Mouse (Mus musculus) embryo, embryonic 11.5 days (tissue): ENCODE results near the gene Dlg1.

ENCODE experiments used
- DNase-seq: peaks from one replicate; pipeline ENCODE4 v3.0.0-alpha.2; 2012; ENCODE audit warnings: low read depth, low spot score

Dlg1 gene

DNA sequence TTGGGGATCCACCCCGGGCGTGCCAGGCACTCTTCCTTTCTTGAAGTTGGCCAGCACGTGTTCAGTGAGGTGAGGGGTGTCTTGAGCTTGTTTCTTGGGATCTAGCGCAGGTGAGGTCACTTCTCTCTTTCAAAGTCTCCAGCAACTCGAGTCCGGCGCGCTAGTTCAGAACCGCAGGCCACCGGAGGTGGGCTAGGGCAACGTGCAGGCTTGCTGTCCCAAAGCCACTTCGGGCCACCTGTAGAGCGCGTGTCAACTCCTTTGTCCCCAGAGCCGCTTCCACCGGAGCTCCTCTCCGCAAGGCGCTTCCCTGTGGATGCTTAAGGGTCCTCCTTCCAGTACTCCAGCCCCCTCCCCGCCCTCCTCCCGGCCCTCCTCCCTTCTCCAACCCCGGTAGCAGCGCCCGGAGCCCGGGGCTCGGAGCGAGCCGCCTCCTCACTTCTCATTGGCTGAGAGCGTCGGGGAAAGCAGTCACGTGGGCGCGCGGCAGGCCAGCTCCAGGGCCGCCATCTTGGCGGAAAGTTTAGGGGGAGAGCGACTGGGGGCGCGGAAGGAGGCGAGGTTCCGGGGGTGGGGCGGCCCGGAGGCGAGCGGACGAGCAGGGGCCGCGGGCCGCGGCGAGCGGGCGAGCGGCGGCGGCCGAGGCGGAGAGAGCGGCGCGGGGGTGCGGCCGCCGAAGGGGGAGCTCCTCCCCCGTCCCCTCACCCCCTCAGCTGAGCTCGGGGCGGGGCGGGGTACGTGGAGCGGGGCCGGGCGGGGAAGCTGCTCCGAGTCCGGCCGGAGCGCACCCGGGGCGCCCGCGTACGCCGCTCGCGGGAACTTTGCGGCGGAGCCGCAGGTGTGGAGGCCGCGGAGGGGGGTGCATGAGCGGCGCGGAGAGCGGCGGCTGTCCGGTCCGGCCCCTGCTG lies at the start of gene Dlg1:
Gene Dlg1 (plus strand): TSS at position 65 of the 908 bp plus-strand sequence.
- peak; percentile 90 for DNase-seq

DNA sequence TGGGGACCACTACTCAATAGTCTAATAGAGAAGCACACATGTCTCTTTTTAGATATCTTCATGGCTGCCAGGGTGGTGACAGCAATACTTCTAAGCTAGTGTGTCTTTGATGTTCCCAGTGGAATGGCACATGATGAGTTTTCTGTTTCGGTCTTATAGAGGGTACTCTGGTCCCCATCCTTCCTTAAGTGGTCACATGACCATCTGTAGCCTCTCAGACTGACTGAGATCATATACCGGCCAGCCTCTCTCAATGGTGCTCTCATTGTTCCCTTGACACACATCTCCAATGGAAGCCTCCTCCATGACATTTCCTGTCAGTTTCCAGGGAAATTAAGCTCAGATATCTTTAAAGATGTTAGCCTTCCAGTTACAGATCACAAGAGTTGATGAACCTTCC lies 46.9 kb upstream of the Dlg1 start:
- DNase-seq, result no peak

DNA sequence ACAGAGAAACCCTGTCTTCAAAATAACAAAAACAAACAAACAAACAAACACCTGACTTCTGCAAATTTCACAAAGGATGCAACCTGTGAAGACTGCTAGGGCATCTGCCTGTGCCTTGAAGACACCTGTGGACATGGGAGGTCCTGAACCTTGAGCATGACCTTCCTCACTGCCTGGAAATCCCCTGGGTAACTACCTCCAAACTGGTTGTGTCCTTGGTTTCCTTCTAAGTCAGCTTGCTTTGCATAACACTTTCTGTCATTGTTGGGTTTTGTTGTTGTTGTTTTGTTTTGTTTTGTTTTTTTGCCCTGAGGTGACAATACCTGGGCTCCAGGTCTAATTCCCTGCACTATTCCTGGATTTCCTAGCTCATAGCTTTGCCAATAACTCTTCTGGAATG lies 46.1 kb upstream of the Dlg1 start:
- no peak for DNase-seq

GRCm38 (mm10) chr16:31617823-31618371 lies 45.3 kb upstream of the Dlg1 start:
- peak; percentile 51 for DNase-seq

DNA sequence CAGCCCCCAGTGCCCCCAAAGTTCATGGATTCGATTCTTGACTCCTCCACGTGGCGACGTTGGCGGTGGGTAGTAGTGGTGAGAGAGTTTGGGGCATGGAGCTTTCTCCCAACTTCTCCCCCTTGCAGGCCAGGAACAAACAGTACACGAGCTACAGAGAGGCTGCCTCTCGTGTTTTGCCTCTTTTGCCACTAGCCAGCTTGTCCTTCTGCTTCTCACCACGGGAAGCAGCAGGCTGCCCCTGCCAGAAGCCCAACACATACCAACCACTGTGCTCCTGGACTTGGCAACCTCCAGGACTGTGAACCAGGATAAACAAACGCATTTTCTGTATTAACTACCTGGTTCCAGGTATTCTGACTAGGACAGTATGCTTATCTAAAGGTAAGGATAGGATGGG lies 44.6 kb upstream of the Dlg1 start:
- DNase-seq, result no peak

GRCm38 (mm10) chr16:31619675-31620335 lies 43.4 kb upstream of the Dlg1 start:
- no peak for DNase-seq

DNA sequence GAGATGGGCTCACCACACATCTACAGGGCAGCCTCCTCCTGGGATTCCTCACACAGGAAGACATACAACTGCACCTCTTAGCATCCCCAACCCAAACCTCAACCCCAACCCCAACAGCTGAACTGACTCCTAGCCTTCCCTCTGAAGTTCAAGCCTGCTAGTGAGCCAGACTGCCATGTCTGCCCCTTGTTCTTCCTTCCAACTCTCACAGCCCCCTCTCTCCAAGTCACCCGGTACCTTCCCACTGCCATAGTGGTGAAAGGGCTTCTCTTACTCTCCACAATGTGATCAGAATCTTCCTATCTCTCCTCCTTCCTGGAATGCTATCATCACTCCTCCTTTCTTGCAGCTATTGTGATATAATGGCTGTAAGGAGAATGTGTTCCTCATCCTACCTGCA lies 40.9 kb upstream of the Dlg1 start:
- DNase-seq, result no peak

DNA sequence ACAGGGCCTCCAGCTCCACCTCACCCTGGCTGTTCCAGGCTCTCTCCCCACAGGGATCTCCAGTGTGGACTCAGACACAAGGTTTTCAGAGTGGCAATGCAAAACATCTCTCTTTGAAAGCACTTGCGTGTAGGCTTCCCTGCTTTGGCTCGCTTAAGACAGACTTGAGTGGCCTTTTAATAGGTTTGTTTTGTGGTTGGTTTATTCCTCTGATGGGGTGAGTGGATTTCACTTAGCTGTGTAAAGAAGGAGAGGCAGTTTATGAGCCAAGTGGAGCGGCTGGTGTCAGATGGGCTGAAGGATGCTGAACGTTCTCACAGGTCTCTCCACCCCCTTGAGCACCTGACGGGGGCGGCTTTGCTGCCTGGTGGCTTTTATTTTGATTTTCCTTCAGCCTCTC lies 40.1 kb upstream of the Dlg1 start:
- no peak for DNase-seq

DNA sequence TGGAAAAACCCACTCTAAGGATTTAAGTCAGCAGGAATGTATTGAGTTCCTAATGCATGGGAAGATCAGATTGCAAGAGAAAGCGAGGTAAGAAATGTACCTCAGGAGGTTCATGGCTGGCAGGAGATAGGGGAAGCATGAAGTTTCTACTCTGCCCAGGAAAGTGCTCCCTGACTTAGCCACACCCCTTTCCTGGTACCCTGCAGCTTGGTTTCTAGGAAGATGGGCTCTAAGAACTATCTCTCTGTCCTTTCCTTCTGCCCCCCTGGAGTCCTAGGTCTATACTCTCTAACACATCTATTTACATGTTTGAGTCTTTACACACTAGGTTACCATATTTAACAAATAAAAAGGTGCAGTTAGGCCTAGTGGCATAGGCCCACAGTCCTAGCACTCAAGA lies 38.5 kb upstream of the Dlg1 start:
- DNase-seq, result no peak

GRCm38 (mm10) chr16:31626331-31626730 lies 36.9 kb upstream of the Dlg1 start:
- no peak for DNase-seq

DNA sequence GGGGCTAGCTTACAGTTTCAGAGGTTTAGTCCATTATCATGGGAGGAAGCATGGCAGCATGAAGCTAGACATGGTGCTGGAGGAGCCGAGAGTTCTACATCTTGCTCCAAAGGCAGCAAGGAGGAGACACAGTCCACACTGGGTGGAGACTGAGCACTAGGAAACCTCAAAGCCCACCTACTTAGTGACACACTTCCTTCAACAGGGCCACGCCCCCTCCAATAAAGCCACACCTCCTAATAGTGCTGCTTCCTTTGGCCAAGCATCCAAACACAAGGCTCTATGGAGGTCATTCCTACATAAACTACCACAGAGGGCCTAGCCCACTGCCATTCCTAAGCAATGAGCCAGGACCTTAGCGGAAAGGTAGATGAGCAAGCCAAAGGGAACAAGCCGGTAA lies 32.9 kb upstream of the Dlg1 start:
- DNase-seq, result no peak

- DNase-seq, result no peak
Measured at GRCm38 (mm10) chr16:31631046-31631445, 32.2 kb upstream of the Dlg1 start.

GRCm38 (mm10) chr16:31634371-31634770 lies 28.9 kb upstream of the Dlg1 start:
- DNase-seq, result no peak

GRCm38 (mm10) chr16:31638393-31638792 lies 24.9 kb upstream of the Dlg1 start:
- no peak for DNase-seq

DNA sequence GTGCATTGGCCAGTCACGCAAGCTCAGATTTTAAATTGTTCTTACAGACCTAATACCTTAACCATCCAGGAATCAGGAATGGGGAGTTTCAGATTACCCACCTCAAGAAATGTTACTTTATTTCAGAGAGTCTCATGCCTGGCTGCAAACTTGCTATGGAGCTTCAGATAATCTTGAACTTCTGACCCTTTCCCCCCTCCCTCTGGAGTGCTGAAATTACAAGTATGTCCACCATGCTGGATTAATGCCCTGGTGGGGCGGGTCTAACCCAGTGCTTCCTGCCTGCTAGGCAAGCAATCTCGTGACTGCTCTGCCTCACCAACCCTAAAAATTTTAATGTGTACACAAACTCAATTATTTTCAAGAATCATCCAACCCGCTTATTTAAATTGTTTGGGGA lies 23.3 kb upstream of the Dlg1 start:
- DNase-seq, result no peak

DNA sequence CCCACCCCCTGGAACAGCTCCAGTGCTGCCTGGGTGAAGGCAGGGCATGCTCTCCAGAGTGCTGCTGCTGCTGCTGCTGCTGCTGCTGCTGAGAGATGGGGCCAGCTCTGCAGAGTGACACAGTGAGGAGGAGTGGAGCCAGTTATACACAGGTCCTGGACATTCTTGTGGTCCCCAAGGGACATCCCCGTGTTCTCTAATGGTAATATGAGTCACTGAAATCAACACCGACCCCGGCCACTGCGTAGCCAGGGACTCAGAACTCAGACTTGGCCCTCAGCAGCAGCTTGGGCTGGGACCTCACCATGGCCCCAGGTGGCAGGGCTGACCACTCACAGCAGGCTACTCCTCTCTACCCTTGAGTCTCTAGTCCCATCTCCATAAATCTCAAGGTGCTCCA lies 21.5 kb upstream of the Dlg1 start:
- no peak for DNase-seq

DNA sequence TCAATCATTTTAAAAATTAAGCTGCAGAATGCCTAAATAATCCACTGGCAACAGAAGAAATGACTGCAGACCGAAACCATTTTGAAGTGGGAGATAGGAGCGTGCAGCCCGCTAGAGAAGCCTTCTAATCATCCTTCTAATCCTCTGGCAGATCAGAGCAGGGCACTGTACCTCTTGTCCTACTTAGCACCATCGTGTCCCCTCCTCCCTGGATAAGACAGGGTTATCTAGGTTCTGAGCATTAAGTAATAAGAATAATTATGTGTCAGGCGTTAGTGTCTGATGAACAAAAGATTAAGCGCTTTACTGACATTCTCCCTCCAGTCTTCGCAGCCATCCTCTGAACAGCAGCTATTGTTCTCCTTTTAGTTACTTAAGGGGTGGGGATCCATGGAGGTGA lies 16.0 kb upstream of the Dlg1 start:
- no peak for DNase-seq

- no peak for DNase-seq
Measured at GRCm38 (mm10) chr16:31650788-31651187, 12.5 kb upstream of the Dlg1 start.

GRCm38 (mm10) chr16:31651541-31651940 lies 11.7 kb upstream of the Dlg1 start:
- DNase-seq, result no peak

GRCm38 (mm10) chr16:31652115-31652843 lies 11.0 kb upstream of the Dlg1 start:
- no peak for DNase-seq

DNA sequence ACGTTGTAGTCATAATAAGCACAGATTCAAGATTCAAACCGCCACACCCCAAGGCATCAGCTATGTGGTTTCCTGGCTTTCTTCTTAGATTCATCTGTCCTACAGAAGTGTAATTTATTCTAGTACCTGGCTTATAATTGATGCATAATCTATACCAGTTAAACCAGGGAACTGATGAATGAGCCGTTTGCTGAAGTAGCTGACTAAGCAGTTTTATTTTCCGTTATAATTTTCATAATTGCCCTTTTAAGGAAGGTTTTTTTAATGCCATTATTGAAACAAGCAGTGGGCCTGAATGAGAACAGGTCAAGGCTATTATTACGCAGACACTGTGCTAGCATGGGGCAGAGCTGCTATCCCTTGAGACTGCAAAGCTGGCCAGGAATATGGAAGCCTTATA lies 9.6 kb upstream of the Dlg1 start:
- DNase-seq, result no peak

- no peak for DNase-seq
Measured at GRCm38 (mm10) chr16:31654021-31654420, 9.2 kb upstream of the Dlg1 start.
